Mouse (Mus musculus) cerebellum, adult 8-10 months (tissue): ENCODE measurements around the gene Olfr512.

ENCODE experiments used
- DNase-seq: peaks from one replicate; pipeline ENCODE4 v3.0.0; 2022

Olfr512 gene

DNA sequence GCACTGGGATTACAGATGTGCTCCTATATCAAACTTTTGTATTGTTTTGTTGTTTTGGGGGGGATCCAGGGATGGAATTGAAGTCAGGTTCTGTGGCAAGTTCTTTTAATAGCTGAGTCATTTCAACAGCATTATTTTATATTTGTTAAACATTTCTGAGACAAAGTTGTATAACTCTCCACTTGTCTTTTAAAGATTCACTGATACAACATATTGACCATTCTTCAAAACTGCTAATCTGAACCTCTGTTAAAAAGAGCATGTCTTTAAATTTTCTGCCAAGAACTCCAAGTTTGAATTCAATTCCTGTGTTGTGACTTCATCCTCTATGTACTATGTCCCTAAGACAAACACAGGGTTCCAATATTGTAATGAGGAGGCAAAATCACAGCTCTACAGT lies at the start of gene Olfr512:
Gene Olfr512 (plus strand): TSS at position 301 of the 400 bp plus-strand sequence.
- no peak for DNase-seq

DNA sequence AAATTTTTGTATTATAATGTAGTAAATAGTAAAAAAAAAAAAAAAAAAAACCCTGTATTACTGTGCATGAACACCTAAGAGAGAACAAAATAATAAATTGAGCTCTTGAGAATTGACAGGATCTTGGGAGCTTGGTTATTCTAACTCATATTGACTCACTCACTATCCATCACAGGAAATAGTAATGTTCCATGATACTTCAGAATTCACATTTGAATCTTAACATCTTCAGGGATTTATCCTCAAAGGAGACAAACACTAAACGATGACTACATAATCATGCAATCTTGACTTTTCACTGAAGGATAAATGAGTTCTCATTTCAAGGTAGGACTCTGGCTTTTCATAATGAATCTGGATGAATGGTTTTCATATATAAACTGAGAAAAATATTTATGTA lies 47.0 kb upstream of the Olfr512 start, which contains the start of gene Olfr510:
Gene Olfr510 (plus strand): TSS at position 301 of the 400 bp plus-strand sequence.
- DNase-seq = no peak

DNA sequence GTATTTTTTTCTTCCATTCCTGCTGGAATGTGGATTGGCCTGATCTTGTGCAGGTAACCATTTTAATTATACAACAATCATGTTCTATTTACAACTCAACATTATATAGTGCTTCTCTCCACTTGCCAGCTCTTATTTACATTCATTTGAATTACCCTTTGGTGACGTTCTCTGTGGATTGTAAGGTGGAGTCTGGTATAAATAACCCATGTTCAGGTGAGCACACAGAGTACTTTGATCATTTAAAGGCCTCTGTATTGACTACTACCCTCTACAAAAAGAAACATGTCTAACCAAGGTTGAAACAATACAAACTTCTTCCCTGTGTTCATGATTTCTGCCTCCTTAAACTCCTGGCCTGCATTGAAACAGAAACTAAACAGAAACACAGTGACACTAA lies 42.1 kb upstream of the Olfr512 start:
- no peak for DNase-seq

DNA sequence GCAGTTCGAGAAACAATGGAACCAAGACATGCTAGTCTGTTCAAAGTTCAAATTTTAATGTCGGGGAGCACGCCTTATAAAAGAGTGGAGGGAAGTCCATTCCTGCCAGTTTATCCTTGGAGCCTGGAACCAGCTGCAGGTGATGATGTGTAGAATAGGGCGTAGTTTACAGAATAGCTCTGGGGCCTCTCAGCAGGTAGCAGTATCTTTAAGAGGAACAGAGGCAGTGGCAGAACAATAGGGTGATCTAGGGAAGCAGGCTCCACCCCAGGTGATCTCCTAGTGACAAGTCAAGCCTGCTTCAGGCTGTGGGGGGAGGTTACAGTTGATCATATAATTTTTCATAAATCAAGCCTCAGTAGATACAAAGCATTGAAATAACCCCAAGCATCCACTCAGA lies 34.2 kb upstream of the Olfr512 start:
- no peak for DNase-seq

DNA sequence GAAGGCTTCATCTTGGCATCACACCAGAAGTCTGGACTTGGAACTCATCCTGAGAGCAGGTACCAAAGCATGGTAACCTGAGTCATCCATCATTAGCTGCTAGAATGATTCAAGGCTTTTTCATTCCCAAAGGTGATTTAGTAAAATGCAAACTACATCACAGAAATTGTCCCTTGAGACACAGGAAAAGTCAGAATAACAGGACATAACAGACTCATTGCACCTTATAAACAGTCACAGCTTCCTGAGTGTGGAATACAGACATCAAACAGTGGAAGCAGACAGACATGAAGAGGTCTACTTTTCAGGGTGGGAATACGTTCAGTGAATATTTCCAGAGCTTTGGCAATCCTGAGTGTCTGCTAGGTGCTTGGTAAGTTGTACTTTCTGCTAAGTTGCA lies 37.6 kb downstream of the Olfr512 start, which contains the start of gene Olfr513:
Gene Olfr513 (plus strand): TSS at position 301 of the 400 bp plus-strand sequence.
- no peak for DNase-seq

DNA sequence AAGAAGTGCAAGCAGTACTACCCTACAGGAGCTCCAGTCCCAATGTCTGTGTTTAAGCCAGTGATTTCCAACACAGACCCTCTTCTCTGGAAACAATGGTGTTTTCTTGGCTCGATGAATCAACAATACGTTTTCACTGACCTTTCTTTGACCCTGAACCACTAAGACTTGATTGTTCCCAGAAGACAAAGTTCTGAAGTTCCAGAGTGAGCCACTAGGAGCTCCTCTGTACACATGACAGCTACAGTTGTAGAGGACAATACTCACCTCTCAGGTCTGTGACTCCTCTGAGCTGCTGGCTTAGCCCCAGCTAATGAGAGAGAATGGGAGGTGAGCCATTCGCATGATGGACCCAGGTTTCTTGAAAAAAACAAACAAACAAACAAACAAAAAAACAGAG lies 47.3 kb downstream of the Olfr512 start:
- no peak for DNase-seq
